Mouse (Mus musculus): Measurements from ENCODE around the gene Tsks. TPM values are rescaled to one million over a fixed set of nuclear protein-coding genes. Genes with fewer than 3 reads are reported as not detected.

Tsks gene
- 0.33 TPM in 1 of 2 replicates, not detected in the other for polyA plus RNA-seq (2016; fragmentation: Nextera tagmentation; extraction: Ambion mirVana)

DNA sequence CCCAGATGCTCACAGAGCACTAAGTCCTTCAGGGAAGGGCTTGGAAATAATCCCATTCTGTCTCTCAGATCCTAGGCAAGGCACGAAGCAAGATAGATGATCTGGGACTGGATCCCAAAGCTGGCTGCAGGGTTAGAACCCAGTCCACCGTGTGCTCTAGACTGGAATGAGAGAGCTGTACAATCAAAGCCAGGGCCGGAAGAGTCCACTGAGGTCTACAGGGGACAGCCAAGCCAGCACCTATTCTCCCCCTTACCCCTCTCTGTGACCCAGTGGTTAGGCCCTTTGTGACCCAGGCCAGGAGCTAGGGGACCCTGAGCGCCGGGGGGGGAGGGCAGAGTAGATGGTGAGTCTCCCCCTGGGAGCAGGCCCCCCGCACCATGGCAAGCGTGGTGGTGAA lies at the start of gene Tsks:
Gene Tsks (plus strand): TSS at position 301 of the 400 bp plus-strand sequence.
- Histone ChIP-seq H3K9me3 (replicated peaks) (no peaks in the 10 kb centered on the region), H3K36me3 (no peaks in the 10 kb centered on the region), H3K9ac (no peak within 1 kb of the TSS), H3K4me3 (no peak within 1 kb of the TSS), H3K27me3 (replicated peaks) (peaks cover 23% of the 10 kb centered on the region), H3K27ac (no peak within 1 kb of the TSS), H3K4me1 (no peaks in the 10 kb centered on the region), H3K4me2 (no peak within 1 kb of the TSS)
- WGBS (ENCODE audit: insufficient replicate concordance): 72% methylated on average over 7 of the region's 7 CpGs
- no peak for ATAC-seq

DNA sequence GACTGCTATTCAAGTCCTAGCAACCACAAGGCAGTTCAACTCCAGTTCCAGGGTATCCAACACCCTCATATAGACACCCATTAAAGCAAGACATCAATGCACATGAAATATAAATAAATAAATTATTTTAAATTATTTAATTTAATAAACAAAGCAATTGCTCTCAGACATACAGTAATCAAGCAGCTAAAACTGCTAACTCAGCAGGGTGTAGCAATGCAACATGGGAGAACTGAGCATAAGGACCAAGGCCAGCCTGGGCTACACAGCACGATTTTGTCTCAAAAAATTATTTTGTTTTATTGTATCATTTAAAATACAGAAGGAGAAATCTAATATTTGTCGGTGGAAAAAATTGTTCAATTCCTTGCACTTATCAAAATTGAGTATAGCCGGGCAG lies 48.8 kb upstream of the Tsks start:
- no peak overlapping the region for H3K4me3 ChIP-seq
- no peaks in the 10 kb centered on the region for H3K27me3 ChIP-seq (replicated peaks)
- peaks cover 21% of the 10 kb centered on the region for H3K36me3 ChIP-seq
- H3K9ac ChIP-seq: no peak overlapping the region
- WGBS (ENCODE audit: insufficient replicate concordance): 75% methylated on average over 3 of the region's 3 CpGs
- H3K27ac ChIP-seq: no peak overlapping the region
- no peak for ATAC-seq
- no peak overlapping the region for H3K4me2 ChIP-seq
- H3K4me1 ChIP-seq: peaks cover 72% of the 10 kb centered on the region
- H3K9me3 ChIP-seq (replicated peaks): no peaks in the 10 kb centered on the region

DNA sequence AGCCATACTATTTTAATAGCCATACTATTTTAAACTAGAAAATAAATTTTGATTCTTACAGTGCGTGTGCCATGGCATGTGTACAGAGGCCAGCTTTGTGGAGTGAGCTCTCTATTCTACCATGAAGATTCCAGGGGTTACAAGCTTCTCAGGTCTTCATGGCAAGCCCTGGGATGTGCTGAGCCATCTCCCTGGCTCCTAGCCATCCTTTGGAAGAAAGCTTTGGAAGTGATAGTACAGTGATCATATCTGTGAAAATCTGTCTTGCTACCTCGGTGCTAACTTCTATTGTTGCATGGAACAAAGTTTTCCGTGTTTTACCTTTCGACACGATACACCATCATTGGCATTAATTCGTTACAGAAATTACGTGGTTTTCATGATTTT lies 47.8 kb upstream of the Tsks start:
- Histone ChIP-seq H3K36me3 (peaks cover 25% of the 10 kb centered on the region), H3K4me1 (peaks cover 74% of the 10 kb centered on the region), H3K9ac (no peak overlapping the region)

GRCm38 (mm10) chr7:44895593-44896434 lies 47.2 kb upstream of the Tsks start, which contains the start of gene Fuz:
Gene Fuz, plus strand, starts transcription at chr7:44896079.
- Histone ChIP-seq H3K4me1 (peaks cover 74% of the 10 kb centered on the region), H3K9ac (peak within 1 kb of the TSS; percentile 64), H3K36me3 (peaks cover 25% of the 10 kb centered on the region), H3K27me3 (replicated peaks) (no peaks in the 10 kb centered on the region), H3K4me3 (peak within 1 kb of the TSS; percentile 60), H3K9me3 (replicated peaks) (no peaks in the 10 kb centered on the region), H3K4me2 (peak within 1 kb of the TSS; percentile 80), H3K27ac (peak within 1 kb of the TSS; percentile 58)
- 3% methylated on average over 34 of the region's 34 CpGs for WGBS (ENCODE audit: insufficient replicate concordance)
- peak; percentile 34; the same call in 1 of the 2 replicates for ATAC-seq

More for the DNA sequence above, 47.8 kb upstream of the Tsks start:
- no peak for ATAC-seq
- peak overlapping the region; percentile 58; the same call in 1 of the 2 replicates for H3K27ac ChIP-seq
- peak overlapping the region; percentile 60 for H3K4me3 ChIP-seq
- peak overlapping the region; percentile 80 for H3K4me2 ChIP-seq
- 74% methylated on average over 7 of the region's 7 CpGs for WGBS (ENCODE audit: insufficient replicate concordance)
- no peaks in the 10 kb centered on the region for H3K9me3 ChIP-seq (replicated peaks)
- no peaks in the 10 kb centered on the region for H3K27me3 ChIP-seq (replicated peaks)

DNA sequence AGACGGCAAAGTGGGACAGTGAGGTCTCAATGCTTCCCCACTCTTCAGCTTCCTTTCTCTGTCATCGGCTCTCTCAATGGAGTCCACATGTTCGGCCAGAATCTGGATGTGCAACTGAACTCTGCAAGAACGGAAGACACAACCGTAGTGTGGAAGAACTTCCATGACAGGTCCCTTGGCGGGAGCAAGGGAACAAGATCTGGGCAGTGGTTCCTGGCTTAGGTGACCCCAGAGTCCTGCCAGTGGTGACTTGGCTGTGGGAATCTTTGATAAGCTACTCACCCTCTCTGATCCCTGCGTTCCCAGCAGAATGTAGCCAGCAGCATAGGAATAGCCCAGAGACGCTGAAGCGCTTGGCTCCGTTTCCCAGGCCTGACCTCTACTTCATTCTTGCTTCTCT lies 46.5 kb upstream of the Tsks start:
- Histone ChIP-seq H3K9me3 (replicated peaks) (no peaks in the 10 kb centered on the region), H3K27me3 (replicated peaks) (no peaks in the 10 kb centered on the region), H3K4me2 (peak overlapping the region; percentile 80), H3K9ac (peak overlapping the region; percentile 64), H3K4me3 (peak overlapping the region; percentile 60), H3K4me1 (peaks cover 74% of the 10 kb centered on the region), H3K27ac (peak overlapping the region; percentile 58), H3K36me3 (peaks cover 31% of the 10 kb centered on the region)
- ATAC-seq: no peak
- WGBS (ENCODE audit: insufficient replicate concordance): 50% methylated on average over 10 of the region's 10 CpGs

- ATAC-seq: peak; percentile 48
- 34% methylated on average over 19 of the region's 19 CpGs for WGBS (ENCODE audit: insufficient replicate concordance)
- H3K36me3 ChIP-seq: peaks cover 52% of the 10 kb centered on the region
- no peaks in the 10 kb centered on the region for H3K9me3 ChIP-seq (replicated peaks)
- H3K27me3 ChIP-seq (replicated peaks): no peaks in the 10 kb centered on the region
- H3K4me2 ChIP-seq: peak overlapping the region; percentile 48
- no peak overlapping the region; the same call in 1 of the 2 replicates for H3K4me3 ChIP-seq
- peaks cover 75% of the 10 kb centered on the region for H3K4me1 ChIP-seq
- peak overlapping the region; percentile 59 for H3K27ac ChIP-seq
- H3K9ac ChIP-seq: peak overlapping the region; percentile 10; the same call in 1 of the 2 replicates
These were observed 44.4 kb upstream of the Tsks start for GRCm38 (mm10) chr7:44898607-44899006.

DNA sequence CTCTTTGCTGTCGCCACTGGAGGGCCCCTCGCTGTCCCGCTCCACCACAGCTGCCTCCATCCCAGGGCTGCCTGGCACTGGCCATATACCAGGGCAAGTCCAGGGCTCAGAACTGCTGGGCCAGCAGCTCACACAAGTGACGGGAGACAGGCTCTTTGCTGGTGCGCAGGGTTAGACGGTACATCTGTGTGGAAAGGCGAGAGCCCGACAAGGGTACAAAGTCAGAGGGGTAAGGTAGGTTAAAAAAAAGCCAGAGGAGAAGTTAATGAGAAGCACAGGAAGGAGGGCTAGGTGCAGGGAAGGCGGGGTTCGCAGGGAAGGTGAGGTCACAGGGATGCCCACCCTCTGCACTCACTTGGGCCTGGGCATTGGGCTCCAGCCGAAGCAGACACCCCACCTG lies 42.4 kb upstream of the Tsks start:
- H3K9me3 ChIP-seq (replicated peaks): no peaks in the 10 kb centered on the region
- peaks cover 68% of the 10 kb centered on the region for H3K4me1 ChIP-seq
- H3K36me3 ChIP-seq: peaks cover 72% of the 10 kb centered on the region
- ATAC-seq: no peak
- H3K27me3 ChIP-seq (replicated peaks): no peaks in the 10 kb centered on the region
- no peak overlapping the region for H3K4me3 ChIP-seq
- 86% methylated on average over 11 of the region's 11 CpGs for WGBS (ENCODE audit: insufficient replicate concordance)
- H3K4me2 ChIP-seq: no peak overlapping the region
- 0 out of 2 replicates have a peak overlapping the region, but pooled peaks have one; percentile 4 for H3K27ac ChIP-seq
- H3K9ac ChIP-seq: no peak overlapping the region

GRCm38 (mm10) chr7:44901230-44901722 lies 41.7 kb upstream of the Tsks start:
- Histone ChIP-seq H3K27ac (peak overlapping the region; percentile 49), H3K4me1 (peaks cover 62% of the 10 kb centered on the region), H3K9me3 (replicated peaks) (no peaks in the 10 kb centered on the region), H3K36me3 (peaks cover 79% of the 10 kb centered on the region), H3K27me3 (replicated peaks) (no peaks in the 10 kb centered on the region), H3K4me2 (peak overlapping the region; percentile 62), H3K9ac (no peak overlapping the region), H3K4me3 (peak overlapping the region; percentile 33)
- WGBS (ENCODE audit: insufficient replicate concordance): 19% methylated on average over 21 of the region's 21 CpGs
- ATAC-seq: peak; percentile 46; the same call in 1 of the 2 replicates

- H3K36me3 ChIP-seq: peaks cover 100% of the 10 kb centered on the region
- H3K4me2 ChIP-seq: no peak overlapping the region
- H3K27ac ChIP-seq: no peak overlapping the region
- H3K4me1 ChIP-seq: peaks cover 21% of the 10 kb centered on the region
- 91% methylated on average over 20 of the region's 20 CpGs for whole genome bisulfite sequencing (ENCODE audit: insufficient replicate concordance)
- H3K27me3 ChIP-seq (replicated peaks): no peaks in the 10 kb centered on the region
- H3K4me3 ChIP-seq: no peak overlapping the region
- no peak overlapping the region for H3K9ac ChIP-seq
- no peaks in the 10 kb centered on the region for H3K9me3 ChIP-seq (replicated peaks)
- no peak for ATAC-seq
These were observed 37.6 kb upstream of the Tsks start for GRCm38 (mm10) chr7:44905430-44905829.

- Histone ChIP-seq H3K27me3 (replicated peaks) (no peaks in the 10 kb centered on the region), H3K4me3 (no peak overlapping the region), H3K9me3 (replicated peaks) (no peaks in the 10 kb centered on the region), H3K4me1 (no peaks in the 10 kb centered on the region), H3K4me2 (no peak overlapping the region), H3K36me3 (peaks cover 100% of the 10 kb centered on the region), H3K9ac (no peak overlapping the region), H3K27ac (no peak overlapping the region)
- WGBS (ENCODE audit: insufficient replicate concordance): 77% methylated on average over 15 of the region's 15 CpGs
- ATAC-seq: no peak
These were observed 34.1 kb upstream of the Tsks start for GRCm38 (mm10) chr7:44908706-44909476.

- 92% methylated on average over 2 of the region's 2 CpGs for WGBS (ENCODE audit: insufficient replicate concordance)
- no peak overlapping the region for H3K9ac ChIP-seq
- no peak for ATAC-seq
These were observed 28.6 kb upstream of the Tsks start for GRCm38 (mm10) chr7:44914396-44914795.

More at GRCm38 (mm10) chr7:44914396-44914795, 28.6 kb upstream of the Tsks start:
- H3K4me3 ChIP-seq: no peak overlapping the region
- H3K9me3 ChIP-seq (replicated peaks): no peaks in the 10 kb centered on the region
- peaks cover 97% of the 10 kb centered on the region for H3K36me3 ChIP-seq
- H3K4me1 ChIP-seq: peaks cover 29% of the 10 kb centered on the region
- no peaks in the 10 kb centered on the region for H3K27me3 ChIP-seq (replicated peaks)
- H3K27ac ChIP-seq: no peak overlapping the region
- H3K4me2 ChIP-seq: no peak overlapping the region

Measured in liver, embryonic 12.5 days (tissue).